Mouse (Mus musculus): ENCODE results near the gene Chrng.

Gene Chrng

DNA sequence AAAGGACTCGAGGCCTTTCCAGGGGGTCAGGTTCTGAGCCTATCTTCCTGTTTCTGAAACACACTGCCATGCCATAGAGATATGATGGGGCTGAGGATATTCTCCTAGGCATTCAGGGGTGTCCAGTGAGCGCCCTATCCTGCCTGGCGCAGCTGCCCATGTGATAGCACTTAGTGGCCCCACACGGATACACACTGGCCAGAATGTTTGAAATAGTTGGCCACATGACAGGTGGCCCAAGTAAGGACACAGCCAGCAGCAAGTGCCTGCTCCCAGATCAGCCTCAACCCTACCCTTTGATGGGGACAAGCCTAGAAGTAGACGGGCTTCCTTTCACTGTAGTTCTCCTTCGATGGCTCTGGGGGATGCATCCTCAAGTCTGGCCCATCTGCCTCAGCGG is at the start of gene Chrng:
Gene Chrng, plus strand, starts transcription at position 193 of the 400 bp plus-strand sequence.
- DNase-seq (ENCODE audit: low spot score): no peak

DNA sequence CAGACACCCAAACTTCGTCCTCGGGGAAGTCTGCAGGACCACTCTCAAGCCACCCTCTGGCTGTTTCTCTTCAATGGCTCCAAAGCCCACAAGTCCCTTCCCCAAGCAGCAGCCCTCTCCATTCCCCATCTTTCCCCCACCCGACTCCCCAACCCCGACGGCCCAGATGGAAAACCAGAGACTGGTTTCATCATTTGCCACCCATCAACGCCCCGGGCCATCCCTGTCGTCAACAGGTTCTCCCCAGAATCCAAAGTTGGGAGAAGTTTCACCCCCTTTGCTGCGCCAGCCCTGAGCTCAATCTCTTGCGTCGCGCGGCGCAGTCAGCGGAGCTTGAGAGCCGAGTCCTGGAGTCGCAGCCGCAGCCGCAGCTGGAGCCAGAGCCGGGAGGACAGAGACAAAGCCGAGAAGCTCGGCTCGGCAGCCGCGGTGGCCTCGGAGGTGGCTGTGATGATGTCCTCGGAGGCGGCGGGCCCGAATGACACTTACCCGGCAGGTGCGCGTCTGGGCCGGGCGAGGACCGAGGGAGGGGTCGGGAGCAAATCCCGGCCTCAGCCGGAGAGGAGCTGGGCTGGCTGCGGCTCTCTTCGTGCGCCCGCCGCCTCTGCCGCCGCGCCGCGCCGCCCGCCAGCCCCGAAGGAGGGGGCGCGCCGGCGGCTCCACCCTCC is 48.8 kb upstream of the Chrng start:
- DNase-seq (ENCODE audit: low spot score): peak; percentile 76

DNA sequence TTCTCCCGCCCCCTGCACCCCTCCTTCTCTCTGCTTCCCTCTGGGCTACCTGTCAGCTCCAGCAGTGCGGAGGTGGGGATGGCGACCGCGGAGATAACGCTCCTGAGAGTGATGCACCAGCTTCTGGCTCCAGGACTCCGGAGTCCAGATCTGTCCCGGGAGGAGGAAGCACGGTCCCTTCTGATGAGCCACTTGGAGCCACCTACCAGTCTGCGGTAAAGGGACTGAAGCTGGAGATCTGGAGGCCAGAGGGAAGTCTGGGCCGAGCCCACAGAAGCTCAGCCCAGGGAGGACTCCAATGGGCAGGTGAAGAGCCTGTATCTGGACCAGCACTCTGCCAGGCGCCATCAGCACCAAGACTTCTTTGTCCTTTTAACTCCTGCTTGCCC is 48.3 kb upstream of the Chrng start, which contains the start of gene Ecel1:
Gene Ecel1, minus strand, starts transcription at position 323 of the 389 bp plus-strand sequence.
- no peak for DNase-seq (ENCODE audit: low spot score)

- DNase-seq (ENCODE audit: low spot score): no peak
Measured at GRCm38 (mm10) chr1:87159396-87159795, 45.1 kb upstream of the Chrng start.

- no peak for DNase-seq (ENCODE audit: low spot score)
Measured at GRCm38 (mm10) chr1:87164164-87164795, 40.2 kb upstream of the Chrng start.

GRCm38 (mm10) chr1:87164796-87165184 is 39.7 kb upstream of the Chrng start:
- no peak for DNase-seq (ENCODE audit: low spot score)

DNA sequence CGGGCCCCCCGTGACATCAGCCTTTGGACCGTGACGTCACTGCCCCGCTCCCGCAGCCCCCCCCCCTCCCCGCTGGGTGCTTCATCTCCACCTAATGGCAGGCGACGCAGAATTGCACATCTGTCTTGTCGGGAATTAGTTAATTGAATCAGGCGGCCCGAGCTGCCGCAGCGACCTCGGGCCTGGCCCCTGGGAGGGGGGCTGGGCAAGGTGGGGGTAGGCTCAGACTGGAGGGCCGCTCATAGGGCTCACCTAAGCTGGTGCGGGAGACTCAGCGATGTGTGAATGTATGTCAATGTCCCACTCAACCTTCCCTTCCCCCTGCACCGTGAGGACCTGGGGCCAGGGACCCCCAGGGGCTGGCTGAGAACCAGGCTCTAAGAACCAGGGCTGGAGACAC is 34.0 kb upstream of the Chrng start:
- DNase-seq (ENCODE audit: low spot score): no peak

DNA sequence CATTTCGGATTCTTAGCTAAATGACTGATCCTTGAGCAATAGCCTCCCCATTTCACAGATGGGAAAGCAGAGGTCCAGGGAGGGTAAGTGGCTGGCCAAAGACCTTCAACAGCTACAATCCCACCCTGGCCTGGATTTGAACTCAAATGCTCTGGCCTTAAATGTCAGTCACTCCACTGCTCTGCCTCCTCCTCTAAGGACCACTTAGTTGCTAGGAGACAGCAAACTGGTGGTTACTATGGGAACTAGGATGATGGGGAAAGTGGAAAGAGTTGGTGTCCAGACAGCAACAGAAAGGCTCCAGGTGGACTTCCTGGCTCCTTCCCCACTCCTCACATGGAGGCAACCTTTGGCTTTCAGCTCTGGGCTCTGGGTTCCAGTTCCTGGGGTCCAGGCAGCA is 33.1 kb upstream of the Chrng start:
- DNase-seq (ENCODE audit: low spot score): no peak

- DNase-seq (ENCODE audit: low spot score): peak; percentile 45
Measured at GRCm38 (mm10) chr1:87172316-87172715, 32.1 kb upstream of the Chrng start.

GRCm38 (mm10) chr1:87174006-87174955 is 30.2 kb upstream of the Chrng start:
- peak; percentile 76 for DNase-seq (ENCODE audit: low spot score)

DNA sequence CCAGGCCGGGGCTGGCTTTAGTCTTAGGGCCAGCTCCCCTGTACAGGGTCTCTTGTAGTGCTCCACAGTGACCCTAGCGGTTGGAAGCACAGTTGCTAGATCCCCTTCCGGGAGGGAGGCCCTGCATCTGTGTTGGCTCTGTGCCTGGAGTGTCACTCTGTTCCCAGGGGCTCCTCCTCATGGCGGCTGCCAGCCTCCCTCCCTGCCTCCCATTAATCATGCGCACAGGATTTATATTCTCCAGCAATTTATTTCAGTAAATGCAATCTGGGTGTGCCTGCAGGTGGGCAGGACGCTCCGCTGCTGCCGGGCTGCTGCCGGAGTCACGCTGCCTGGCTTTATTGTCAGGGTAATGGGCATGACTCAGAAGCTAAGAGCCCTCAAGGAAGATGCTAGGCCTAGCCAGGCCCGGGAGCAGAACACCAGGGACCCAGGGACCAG is 28.6 kb upstream of the Chrng start:
- DNase-seq (ENCODE audit: low spot score): peak; percentile 73

DNA sequence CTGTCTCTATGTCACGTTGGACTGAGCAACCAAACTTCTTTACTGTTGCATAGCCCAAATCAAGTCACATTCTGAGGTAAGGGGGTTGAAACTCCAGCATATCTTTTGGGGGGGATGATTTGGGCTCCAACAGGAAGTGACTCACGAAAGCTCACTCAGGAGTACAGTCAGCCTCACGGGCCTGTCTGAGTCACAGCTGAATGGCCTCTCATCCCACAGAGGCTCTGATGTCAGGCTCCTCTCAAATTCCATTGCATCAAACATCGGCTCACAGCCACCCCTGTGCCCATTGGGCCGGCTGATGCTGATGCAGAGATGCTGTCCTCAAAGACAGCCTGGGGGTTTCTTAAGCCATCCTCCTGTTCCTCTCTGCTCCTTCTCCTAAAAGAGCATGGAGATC is 23.6 kb upstream of the Chrng start:
- no peak for DNase-seq (ENCODE audit: low spot score)

- DNase-seq (ENCODE audit: low spot score): no peak
Measured at GRCm38 (mm10) chr1:87183013-87183412, 21.4 kb upstream of the Chrng start, which contains the start of gene Prss56. Gene Prss56 (plus strand): TSS chr1:87183313.

DNA sequence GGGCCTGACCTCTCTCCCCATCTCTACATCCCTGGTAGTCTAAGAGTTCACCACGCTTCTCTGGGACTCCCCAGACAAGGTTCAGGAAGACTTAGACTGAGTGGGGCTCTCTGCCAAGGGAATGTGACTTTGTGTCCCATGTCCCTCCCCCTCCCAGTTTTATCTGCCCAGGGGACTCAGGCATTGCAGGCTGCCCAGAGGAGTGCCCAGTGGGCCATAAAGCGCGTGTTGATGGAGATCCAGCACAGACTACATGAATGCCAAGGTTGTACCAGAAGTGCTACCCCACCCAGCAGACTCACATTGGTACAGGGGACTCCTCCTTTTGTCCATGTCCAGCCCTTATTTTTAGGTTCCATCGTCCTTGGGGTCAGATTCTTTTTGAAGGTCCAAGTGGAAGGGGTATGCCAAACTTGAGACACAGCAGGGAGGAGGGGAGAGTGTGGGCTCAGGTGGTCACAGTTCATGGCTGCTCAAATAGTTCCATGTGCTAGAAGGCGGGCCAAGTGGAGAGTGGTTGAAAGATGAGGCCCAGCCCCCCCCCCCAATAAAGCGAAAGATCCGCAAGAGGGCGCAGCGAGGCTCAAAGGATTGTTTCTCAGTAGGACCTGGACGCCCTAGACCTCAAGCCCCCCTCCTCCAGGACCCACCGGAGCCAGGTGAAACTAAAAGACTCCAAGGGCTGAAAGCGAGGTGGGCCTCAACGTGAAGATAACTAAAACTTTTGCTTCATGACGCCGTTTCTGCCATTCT is 20.3 kb upstream of the Chrng start:
- peak; percentile 26 for DNase-seq (ENCODE audit: low spot score)

GRCm38 (mm10) chr1:87184751-87185139 is 19.7 kb upstream of the Chrng start:
- DNase-seq (ENCODE audit: low spot score): peak; percentile 63

DNA sequence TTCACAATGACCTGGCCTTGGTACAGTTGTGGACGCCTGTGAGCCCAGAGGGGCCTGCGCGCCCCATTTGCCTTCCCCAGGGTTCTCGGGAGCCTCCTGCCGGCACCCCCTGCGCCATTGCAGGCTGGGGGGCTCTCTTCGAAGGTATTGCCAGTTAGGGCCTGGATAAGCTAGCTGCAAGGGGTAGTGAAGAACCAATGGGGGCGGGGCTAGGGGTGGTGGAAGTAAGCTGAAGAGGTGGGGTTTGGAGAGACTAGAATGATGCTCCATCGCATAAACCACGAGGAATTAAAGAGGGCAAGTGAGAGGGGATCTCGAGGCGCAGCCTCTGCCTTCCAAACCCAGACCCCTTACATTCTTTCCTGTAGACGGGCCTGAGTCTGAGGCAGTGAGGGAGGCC is 18.9 kb upstream of the Chrng start:
- DNase-seq (ENCODE audit: low spot score): no peak

DNA sequence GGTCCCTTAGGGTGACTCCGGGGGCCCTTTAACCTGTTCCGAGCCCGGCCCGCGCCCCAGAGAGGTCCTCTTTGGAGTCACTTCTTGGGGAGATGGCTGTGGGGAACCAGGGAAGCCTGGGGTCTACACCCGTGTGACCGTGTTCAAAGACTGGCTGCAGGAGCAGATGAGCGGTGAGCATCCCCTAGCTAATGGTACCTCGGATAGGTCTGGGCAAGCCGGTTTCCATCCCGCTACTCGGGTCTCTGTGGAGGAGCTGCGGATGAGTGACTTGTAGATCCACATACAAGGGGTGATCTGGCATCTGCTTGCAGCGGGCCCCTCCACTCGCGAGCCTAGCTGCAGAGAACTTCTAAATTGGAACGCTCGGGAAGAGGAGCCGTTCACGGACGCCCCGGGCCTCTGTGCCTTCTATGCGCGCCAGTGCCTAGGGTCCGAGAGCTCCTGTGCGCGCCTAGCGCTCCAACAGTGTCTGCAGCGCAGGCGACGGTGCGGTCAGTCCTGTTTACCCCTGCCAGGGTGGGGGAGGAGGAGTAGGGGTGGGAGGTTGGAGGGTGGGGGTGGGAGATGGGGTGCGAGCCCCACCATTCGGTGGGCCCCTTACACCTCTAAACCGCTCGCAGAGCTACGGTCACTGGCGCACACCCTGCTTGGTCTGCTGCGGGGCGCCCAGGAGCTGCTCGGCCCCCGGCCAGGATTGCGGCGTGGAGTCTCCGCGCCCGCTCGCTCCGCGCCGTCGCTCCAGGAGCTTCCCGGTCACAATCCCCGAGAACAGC is 18.0 kb upstream of the Chrng start:
- peak; percentile 64 for DNase-seq (ENCODE audit: low spot score)

DNA sequence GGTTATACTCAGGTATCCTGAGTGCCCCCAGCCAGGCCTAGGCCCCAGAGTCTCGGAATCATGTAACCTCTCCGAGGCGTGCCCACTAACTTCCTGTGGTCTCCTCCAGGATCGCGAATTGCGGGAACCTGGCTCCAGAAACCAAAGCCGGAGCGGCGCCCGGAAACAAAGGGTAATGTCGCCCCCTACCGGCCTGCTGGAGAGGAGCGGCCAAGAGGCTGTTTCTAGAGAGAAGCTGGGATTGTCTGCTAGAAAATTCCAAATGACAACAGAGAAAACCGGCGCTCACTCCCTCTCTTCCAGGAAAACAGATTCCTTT is 17.5 kb upstream of the Chrng start:
- peak; percentile 87 for DNase-seq (ENCODE audit: low spot score)

GRCm38 (mm10) chr1:87190429-87190828 is 14.0 kb upstream of the Chrng start, which contains the start of gene Chrnd:
Gene Chrnd (plus strand): TSS chr1:87190607.
- DNase-seq (ENCODE audit: low spot score): no peak

GRCm38 (mm10) chr1:87197296-87197695 is 7.2 kb upstream of the Chrng start:
- DNase-seq (ENCODE audit: low spot score): no peak

Measured in embryo, embryonic 10 days (tissue).